Mouse (Mus musculus) adrenal gland, adult 18-20 months (tissue): Measurements from ENCODE around the gene Gm5414. TPM values are rescaled to one million over a fixed set of nuclear protein-coding genes. Genes with fewer than 3 reads are reported as not detected.

Source experiments
- DNase-seq, 2 experiments: peaks; one replicate each; pipeline ENCODE4 v3.0.0; 2021 to 2022; ENCODE audit warnings: low spot score in 2 of 2
- long read RNA-seq, 2 experiments: library from polyadenylated mRNA; stranded (forward); transcript quantifications; one replicate each; pipeline ENCODE4 v2.0.0; 2021
- microRNA-seq, 2 experiments: library from miRNA; unstranded; fragments of <30 nt; microRNA quantifications; one replicate each; pipeline ENCODE4 v1.2.0; 2021; ENCODE audit warnings: borderline number of aligned reads in 2 of 2
- total RNA-seq, 2 experiments: library from RNA; stranded (reverse); gene quantifications; 1 replicate in 1 of 2; 2 replicates in 1 of 2; pipeline ENCODE4 v1.2.3; 2021

The Gm5414 gene
- not detected for total RNA-seq
- long read RNA-seq, experiment 1, result 0 reads
- long read RNA-seq, experiment 2, result 0 reads

GRCm38 (mm10) chr15:101627884-101628283, at the start of gene Gm5414:
Gene Gm5414, minus strand, starts transcription at chr15:101628188.
- DNase-seq, result no peak

- DNase-seq, result no peak
Measured at GRCm38 (mm10) chr15:101675978-101676377, 48.0 kb upstream of the Gm5414 start.

- no peak for DNase-seq
Measured at GRCm38 (mm10) chr15:101652736-101653265, 24.8 kb upstream of the Gm5414 start.

GRCm38 (mm10) chr15:101647280-101647679, 19.3 kb upstream of the Gm5414 start, which contains the start of gene Gm5478:
Gene Gm5478, minus strand, starts transcription at chr15:101647380.
- DNase-seq, result no peak

- no peak for DNase-seq
Measured at GRCm38 (mm10) chr15:101599123-101599522, 28.9 kb downstream of the Gm5414 start.

- DNase-seq, result no peak
Measured at GRCm38 (mm10) chr15:101588216-101588615, 39.8 kb downstream of the Gm5414 start.

DNA sequence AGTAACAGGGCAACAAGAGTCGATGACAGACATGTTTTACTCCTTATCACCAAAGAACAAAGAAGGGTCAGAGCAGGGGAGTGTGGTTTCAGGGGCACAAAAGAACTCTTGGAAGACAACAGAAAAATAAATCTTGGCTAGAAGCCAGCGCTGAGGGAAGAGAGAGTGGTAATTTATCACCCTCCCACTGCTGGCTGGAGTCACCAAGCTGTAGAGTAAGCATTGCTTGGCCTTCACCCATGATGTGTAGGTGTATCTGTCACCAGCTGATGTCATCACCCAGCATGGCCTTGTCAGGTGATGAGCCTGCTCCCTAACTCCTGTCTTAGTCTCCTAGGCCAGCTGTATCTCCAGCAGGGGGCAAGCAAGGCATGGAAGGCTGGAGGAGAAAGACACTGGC, 43.5 kb downstream of the Gm5414 start:
- DNase-seq, result no peak

- peak in 1 of 2 experiments; percentile 6 for DNase-seq
Measured at GRCm38 (mm10) chr15:101583211-101583965, 44.6 kb downstream of the Gm5414 start.

DNA sequence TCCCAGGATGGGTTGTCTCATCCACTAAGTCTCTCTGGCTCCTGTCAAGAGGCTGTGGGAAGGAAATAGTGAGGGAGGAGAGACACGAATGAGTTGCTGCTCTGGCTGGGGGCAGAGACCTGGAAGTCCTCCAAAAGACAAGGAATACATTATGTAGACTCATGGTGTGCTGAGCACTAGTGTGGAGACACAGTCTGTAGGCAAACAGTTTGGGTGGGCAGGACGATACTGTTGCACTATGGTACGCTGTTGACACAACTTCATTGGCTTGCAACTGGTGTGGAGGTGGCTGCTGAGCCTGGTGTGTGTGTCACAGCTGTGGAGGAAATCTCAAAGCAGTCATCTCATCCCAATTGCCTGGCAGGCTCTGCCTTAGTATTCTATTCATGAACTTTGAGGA, 46.3 kb downstream of the Gm5414 start:
- DNase-seq, result no peak

GRCm38 (mm10) chr15:101575506-101575905, 52.5 kb downstream of the Gm5414 start:
- DNase-seq, result no peak

Small RNAs within 50 kb of the gene (microRNA-seq; reads per million reads assigned to microRNA genes)
- gene Gm44383 (0 reads per million in 2 experiments), gene Gm44479 (0 reads per million in 2 experiments)

Other genes starting within 250 kb of the Gm5414 start
- gene Krt7, start 217.1 kb downstream of the Gm5414 start, total RNA-seq, result 1 to 10 TPM; 1.4 to 2.6 TPM
- gene Krt87, start 189.4 kb downstream of the Gm5414 start, total RNA-seq, result not detected
- gene Krt88, start 180.4 kb downstream of the Gm5414 start, total RNA-seq, result not detected
- not detected for gene Krt81, start 164.4 kb downstream of the Gm5414 start, total RNA-seq
- gene Krt86, start 154.7 kb downstream of the Gm5414 start, total RNA-seq, result not detected
- gene Krt83, start 136.7 kb downstream of the Gm5414 start, total RNA-seq, result not detected
- not detected for gene Gm49425, start 110.9 kb downstream of the Gm5414 start, total RNA-seq
- gene Krt84, start 95.4 kb downstream of the Gm5414 start, total RNA-seq, result not detected
- gene Krt82, start 77.5 kb downstream of the Gm5414 start, total RNA-seq, result not detected
- gene Krt90, start 65.2 kb downstream of the Gm5414 start, total RNA-seq, result not detected
- gene Krt75, start 54.3 kb downstream of the Gm5414 start, total RNA-seq, result not detected
- gene Gm5478, start 19.2 kb upstream of the Gm5414 start, total RNA-seq, result not detected
- gene Krt6b, start 52.1 kb upstream of the Gm5414 start, total RNA-seq, result not detected
- gene Krt6a, start 66.1 kb upstream of the Gm5414 start, total RNA-seq, result not detected
- gene Krt5, start 84.7 kb upstream of the Gm5414 start, total RNA-seq, result not detected
- gene Krt71, start 114.9 kb upstream of the Gm5414 start, total RNA-seq, result not detected
- gene Krt72, start 158.3 kb upstream of the Gm5414 start, total RNA-seq, result not detected
- gene Krt73, start 174.2 kb upstream of the Gm5414 start, total RNA-seq, result not detected
- gene Krt2, start 190.0 kb upstream of the Gm5414 start, total RNA-seq, result not detected
- under 1 TPM in 1 of 2 experiments, not detected in 1; 0.56 TPM for gene Krt1, start 222.6 kb upstream of the Gm5414 start, total RNA-seq
- not detected for gene Krt77, start 241.5 kb upstream of the Gm5414 start, total RNA-seq